Mouse (Mus musculus) C2C12 (cell line): ENCODE data around the gene Psrc1. TPM values are rescaled to one million over a fixed set of nuclear protein-coding genes. Genes with fewer than 3 reads are reported as not detected.

ENCODE experiments used
- H3K27me3 ChIP-seq: one replicate; pipeline ENCODE4 v1.6.1; 2011; ENCODE audit not compliant: control insufficient read depth, insufficient read depth, insufficient read length
- H3K36me3 ChIP-seq: one replicate; pipeline ENCODE4 v1.6.1; 2011; ENCODE audit not compliant: control insufficient read depth, insufficient read depth
- H3K4me3 ChIP-seq: one replicate; pipeline ENCODE4 v1.5.1; 2011; ENCODE audit warnings: mild to moderate bottlenecking, control low read depth; ENCODE audit not compliant: poor library complexity, insufficient read depth, severe bottlenecking
- H3K79me2 ChIP-seq: one replicate; pipeline ENCODE4 v1.6.1; 2011; ENCODE audit not compliant: control insufficient read depth, insufficient read depth
- H3K79me3 ChIP-seq: one replicate; pipeline ENCODE4 v1.6.1; 2011; ENCODE audit warnings: low read depth, control low read depth
- H3ac ChIP-seq: one replicate; pipeline ENCODE3; 2011; ENCODE audit warnings: low read depth; ENCODE audit not compliant: control insufficient read depth, insufficient read length
- CEBPB ChIP-seq: IDR thresholded peaks from one replicate; pipeline ENCODE4 v1.6.1; 2011; ENCODE audit warnings: low read depth, mild to moderate bottlenecking, control low read depth, moderate library complexity
- CTCF ChIP-seq: IDR thresholded peaks from one replicate; pipeline ENCODE4 v1.5.1; 2011; ENCODE audit not compliant: control insufficient read depth, insufficient read depth, insufficient read length
- FOSL1 ChIP-seq: IDR thresholded peaks from one replicate; pipeline ENCODE4 v1.8.0; 2011; ENCODE audit warnings: mild to moderate bottlenecking, low read length; ENCODE audit not compliant: poor library complexity, insufficient read depth, severe bottlenecking
- MAX ChIP-seq: IDR thresholded peaks from one replicate; pipeline ENCODE4 v1.6.1; 2011; ENCODE audit warnings: mild to moderate bottlenecking, control low read depth
- MYOD1 ChIP-seq: IDR thresholded peaks from one replicate; pipeline ENCODE4 v1.6.1; 2011; ENCODE audit warnings: low read depth; ENCODE audit not compliant: control insufficient read depth, insufficient read length
- MYOG ChIP-seq: IDR thresholded peaks from one replicate; pipeline ENCODE4 v1.6.1; 2011; ENCODE audit not compliant: control insufficient read depth, insufficient read length; ENCODE audit errors: extremely low read depth
- USF1 ChIP-seq: IDR thresholded peaks from one replicate; pipeline ENCODE4 v1.6.1; 2011; ENCODE audit warnings: low read depth, mild to moderate bottlenecking, control low read depth, moderate library complexity
- polyA plus RNA-seq: library from polyadenylated mRNA; unstranded; fragments of >200 nt; fragmentation: generic; extraction: Trizol; gene quantifications from one replicate; pipeline ENCODE4 v1.2.1, GENCODE M21; 2012; ENCODE audit warnings: missing spikeins

Gene Psrc1
- polyA plus RNA-seq, 1 experiment: 27.9 TPM

DNA sequence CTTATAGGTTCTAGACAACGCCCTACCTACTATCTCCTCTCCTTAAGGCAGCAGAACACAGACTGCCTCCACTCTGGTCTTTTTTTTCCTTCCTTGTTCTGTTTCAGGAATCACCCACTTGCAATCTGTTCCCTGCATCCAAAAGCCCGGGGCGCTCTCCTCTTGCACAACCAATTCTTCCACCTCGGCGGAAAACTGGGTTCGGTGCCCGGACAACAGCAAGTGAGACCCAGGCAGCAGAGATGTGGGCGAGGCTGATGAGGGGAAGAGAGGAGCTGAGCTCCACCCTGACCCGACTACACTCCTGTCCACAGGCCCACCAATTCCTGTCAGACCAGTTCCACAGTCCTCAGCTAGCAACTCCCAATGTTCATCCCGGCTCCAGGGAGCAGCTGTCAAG, 2.5 kb downstream of the Psrc1 start:
- peaks cover 2% of the 10 kb centered on the region for H3K79me3 ChIP-seq
- TF ChIP-seq MAX: no peak
- no peak for TF ChIP-seq MYOG
- TF ChIP-seq CEBPB: no peak
- no peak for TF ChIP-seq FOSL1
- TF ChIP-seq MYOD1: no peak
- TF ChIP-seq CTCF: no peak
- TF ChIP-seq USF1: no peak
- no peak overlapping the region for H3K4me3 ChIP-seq
- peaks cover 14% of the 10 kb centered on the region for H3K79me2 ChIP-seq
- H3K27me3 ChIP-seq: no peaks in the 10 kb centered on the region
- H3K36me3 ChIP-seq: peaks cover 17% of the 10 kb centered on the region
- no peak overlapping the region for H3ac ChIP-seq

DNA sequence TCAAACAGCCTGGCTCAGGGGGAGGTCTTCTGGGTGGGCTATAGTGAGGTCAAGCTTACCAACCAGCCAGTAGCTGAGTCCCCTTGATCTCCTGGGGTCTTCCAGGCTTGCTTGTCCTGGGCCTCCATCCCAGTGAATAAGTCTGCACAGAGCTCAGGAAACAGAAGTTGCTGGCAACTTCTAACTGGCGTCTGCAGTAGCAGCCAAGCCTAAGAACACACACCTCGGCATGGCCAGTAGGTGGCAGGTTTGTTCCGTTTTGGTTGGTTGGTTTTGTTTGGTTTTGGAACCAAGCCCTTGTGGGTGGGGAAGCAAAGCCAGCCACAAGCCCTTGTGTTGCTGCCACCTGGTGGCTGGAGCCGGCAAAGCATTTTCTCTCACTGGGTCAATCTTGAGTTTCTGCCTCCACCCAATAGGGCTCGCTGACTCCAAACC, 5.5 kb downstream of the Psrc1 start:
- TF ChIP-seq USF1 (no peak), CEBPB (no peak), CTCF (peak; percentile 73), MYOD1 (no peak), FOSL1 (no peak), MAX (peak; percentile 23), MYOG (no peak)
- Histone ChIP-seq H3K36me3 (peaks cover 17% of the 10 kb centered on the region), H3K79me3 (peaks cover 2% of the 10 kb centered on the region), H3K27me3 (peaks cover 27% of the 10 kb centered on the region), H3ac (no peak overlapping the region), H3K79me2 (peaks cover 14% of the 10 kb centered on the region), H3K4me3 (no peak overlapping the region)

DNA sequence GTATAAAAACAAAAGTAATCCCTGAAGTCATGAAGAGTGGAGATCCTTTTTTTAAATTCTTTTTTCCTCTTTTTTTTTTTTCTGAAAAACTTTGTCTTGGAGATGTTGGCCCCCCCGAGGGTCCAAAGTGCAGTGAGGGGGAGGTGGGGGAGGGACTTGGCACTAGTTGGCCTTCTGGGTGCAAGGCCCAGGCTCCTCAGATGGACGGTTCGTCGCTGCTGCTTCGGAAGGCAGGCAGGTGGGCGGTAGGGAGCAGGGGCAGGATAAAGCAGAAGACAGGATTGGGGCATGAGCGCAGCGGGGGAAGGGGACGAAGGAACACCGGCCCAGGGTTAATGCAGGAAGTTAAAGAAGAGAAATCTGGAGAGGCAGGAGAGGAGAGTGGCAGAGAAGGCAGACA, 8.7 kb downstream of the Psrc1 start:
- H3K79me2 ChIP-seq: no peaks in the 10 kb centered on the region
- peaks cover 57% of the 10 kb centered on the region for H3K27me3 ChIP-seq
- H3K4me3 ChIP-seq: no peak overlapping the region
- no peak overlapping the region for H3ac ChIP-seq
- TF ChIP-seq FOSL1: no peak
- no peak for TF ChIP-seq MYOD1
- TF ChIP-seq CEBPB: no peak
- no peak for TF ChIP-seq MYOG
- TF ChIP-seq USF1: no peak
- TF ChIP-seq MAX: no peak
- no peak for TF ChIP-seq CTCF
- H3K36me3 ChIP-seq: peaks cover 5% of the 10 kb centered on the region
- no peaks in the 10 kb centered on the region for H3K79me3 ChIP-seq

DNA sequence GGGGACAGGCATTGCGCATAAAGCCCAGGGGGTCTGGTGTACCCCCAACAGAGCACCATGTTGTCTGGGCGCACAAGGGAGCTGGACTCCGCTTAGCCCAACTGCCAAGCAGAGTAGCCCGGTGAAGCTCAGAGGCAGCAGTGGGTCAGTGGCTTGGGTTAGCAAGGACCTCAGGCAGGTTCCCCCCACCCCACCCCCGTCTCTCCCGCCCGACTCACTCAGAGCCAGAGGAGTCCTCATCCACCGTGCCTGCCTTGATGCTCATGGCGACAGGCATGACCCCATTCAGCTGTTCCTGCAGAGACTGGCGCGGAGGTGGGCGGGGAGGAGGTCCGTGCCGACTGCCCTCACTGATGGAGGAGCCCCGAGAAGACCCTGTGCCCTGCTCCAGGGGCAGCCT, 9.2 kb downstream of the Psrc1 start:
- H3K79me3 ChIP-seq: no peaks in the 10 kb centered on the region
- H3ac ChIP-seq: no peak overlapping the region
- peaks cover under 1% of the 10 kb centered on the region for H3K36me3 ChIP-seq
- H3K4me3 ChIP-seq: no peak overlapping the region
- no peaks in the 10 kb centered on the region for H3K79me2 ChIP-seq
- H3K27me3 ChIP-seq: peaks cover 62% of the 10 kb centered on the region
- no peak for TF ChIP-seq MYOD1
- TF ChIP-seq MYOG: no peak
- TF ChIP-seq MAX: no peak
- no peak for TF ChIP-seq CTCF
- no peak for TF ChIP-seq CEBPB
- TF ChIP-seq FOSL1: no peak
- TF ChIP-seq USF1: no peak

DNA sequence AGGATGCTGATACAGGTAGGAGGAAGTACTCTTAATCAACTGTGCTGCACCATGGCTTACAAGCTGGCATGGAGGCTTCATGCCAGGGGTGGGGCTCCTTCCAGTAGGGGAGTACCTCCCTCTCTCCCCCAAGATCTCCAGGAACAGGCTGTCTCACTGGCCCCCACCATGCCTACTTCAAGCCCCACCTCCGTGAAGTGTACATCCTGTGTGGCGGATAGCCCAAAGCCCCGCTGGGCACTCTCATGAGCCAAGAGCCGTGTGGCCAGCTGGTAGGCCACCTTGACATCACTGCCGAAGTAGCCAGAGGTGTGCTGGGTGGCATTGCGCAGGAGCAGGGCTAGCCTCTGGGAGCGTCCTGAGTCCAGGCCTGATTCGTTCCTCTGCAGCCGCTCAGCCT, 14.6 kb downstream of the Psrc1 start:
- Histone ChIP-seq H3K36me3 (no peaks in the 10 kb centered on the region), H3K79me3 (no peaks in the 10 kb centered on the region), H3ac (no peak overlapping the region), H3K27me3 (peaks cover 90% of the 10 kb centered on the region), H3K79me2 (no peaks in the 10 kb centered on the region), H3K4me3 (no peak overlapping the region)
- TF ChIP-seq MYOG: no peak
- TF ChIP-seq FOSL1: no peak
- TF ChIP-seq MAX: no peak
- TF ChIP-seq CTCF: no peak
- no peak for TF ChIP-seq MYOD1
- no peak for TF ChIP-seq USF1
- no peak for TF ChIP-seq CEBPB

DNA sequence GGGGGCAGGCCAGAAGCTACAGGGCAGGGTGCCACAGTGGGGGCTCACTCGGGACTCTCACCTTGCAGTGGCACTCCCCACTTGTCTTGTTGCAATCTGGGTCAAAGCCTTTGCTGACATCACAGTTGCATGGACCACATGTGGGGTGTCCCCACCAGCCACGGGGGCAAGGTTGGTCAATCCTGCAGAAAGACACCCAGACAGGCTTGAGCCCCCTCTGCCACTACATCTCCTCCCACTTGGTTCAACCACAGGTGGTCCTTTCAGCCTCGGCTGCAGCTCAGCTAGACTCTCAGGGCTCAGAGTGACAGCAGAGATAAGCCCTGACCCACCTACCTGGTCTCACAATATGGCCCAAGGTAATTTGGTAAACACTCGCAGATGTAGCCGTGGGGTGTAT, 16.8 kb downstream of the Psrc1 start:
- no peaks in the 10 kb centered on the region for H3K36me3 ChIP-seq
- TF ChIP-seq CEBPB (no peak), MAX (no peak), USF1 (no peak)
- no peak overlapping the region for H3ac ChIP-seq
- no peaks in the 10 kb centered on the region for H3K79me3 ChIP-seq
- no peak overlapping the region for H3K4me3 ChIP-seq
- H3K79me2 ChIP-seq: no peaks in the 10 kb centered on the region
- H3K27me3 ChIP-seq: peaks cover 89% of the 10 kb centered on the region
